Mouse (Mus musculus) spleen, adult 2 months (tissue): Measurements from ENCODE around the gene Cyp46a1.

ENCODE experiments used
- CTCF ChIP-seq: fragments of 200-500 bp; IDR thresholded peaks from 2 replicates; pipeline ENCODE4 v1.5.1; 2011; ENCODE audit warnings: mild to moderate bottlenecking, inconsistent platforms; ENCODE audit not compliant: insufficient read depth, insufficient read length, insufficient replicate concordance; ENCODE audit errors: extremely low read depth
- POLR2A ChIP-seq: fragments of 200-500 bp; IDR thresholded peaks from 2 replicates; pipeline ENCODE4 v1.6.1; 2011; ENCODE audit warnings: low read depth, low read length, inconsistent platforms

GRCm38 (mm10) chr12:108349026-108349425, 14.8 kb downstream of the Cyp46a1 start:
- no peak for TF ChIP-seq POLR2A
- no peak for TF ChIP-seq CTCF
